Mouse (Mus musculus) adrenal gland (tissue): Measurements from ENCODE around the gene Klhl3.

Source experiments
- intact Hi-C: fragments of 180-260 bp; cut with DNase I; formaldehyde crosslinking; loops from one replicate; pipeline ENCODE4 v1.15.1; 2025

The Klhl3 gene

GRCm38 (mm10) chr13:58126862-58127765 is 13.7 kb upstream of the Klhl3 start:
- intact Hi-C loops = no loop called here

DNA sequence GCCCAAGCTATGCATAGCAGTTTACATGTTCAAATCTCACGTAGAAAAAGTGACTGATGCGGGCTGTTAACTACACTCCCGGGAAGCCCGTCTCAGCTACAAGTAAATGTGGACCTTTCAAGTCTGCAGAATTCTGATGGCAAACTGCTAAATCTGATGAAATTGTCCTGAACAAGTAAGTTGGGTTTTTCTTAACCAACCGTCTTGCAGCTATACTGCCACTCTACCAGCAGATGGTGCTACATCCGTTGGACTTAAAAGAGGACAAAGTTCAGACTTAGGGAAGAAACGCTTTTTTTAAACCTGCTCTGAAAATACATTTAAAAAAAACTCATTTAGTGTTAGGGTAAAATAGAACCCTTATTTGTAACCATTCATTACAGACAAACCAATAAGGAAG is 12.7 kb upstream of the Klhl3 start:
- intact Hi-C loops = no loop called here

- intact Hi-C loops = no loop called here
Measured at GRCm38 (mm10) chr13:58124989-58125388, 11.6 kb upstream of the Klhl3 start.

DNA sequence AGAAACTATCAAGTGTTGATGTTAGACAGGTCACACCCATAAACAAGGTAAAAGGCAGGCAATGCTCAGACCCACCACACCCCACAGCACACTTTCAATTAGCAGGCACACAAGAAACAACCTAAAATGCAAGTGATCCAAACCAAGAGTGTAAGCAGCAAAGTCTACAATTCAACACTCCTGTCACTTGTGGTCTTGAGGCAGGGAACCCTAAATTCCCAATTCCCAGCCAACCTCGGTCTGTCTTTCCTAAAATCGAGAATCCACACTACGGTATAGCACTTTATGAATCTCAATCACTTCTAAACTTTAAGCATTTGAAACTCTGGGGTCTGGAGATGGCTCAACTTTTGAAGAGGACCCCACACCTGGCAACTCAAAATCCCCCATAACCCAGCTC is 10.9 kb upstream of the Klhl3 start:
- intact Hi-C loops = no loop called here

GRCm38 (mm10) chr13:58123381-58123780 is 10.0 kb upstream of the Klhl3 start:
- intact Hi-C loops = no loop called here

GRCm38 (mm10) chr13:58122786-58123297 is 9.4 kb upstream of the Klhl3 start:
- intact Hi-C loops = no loop called here

DNA sequence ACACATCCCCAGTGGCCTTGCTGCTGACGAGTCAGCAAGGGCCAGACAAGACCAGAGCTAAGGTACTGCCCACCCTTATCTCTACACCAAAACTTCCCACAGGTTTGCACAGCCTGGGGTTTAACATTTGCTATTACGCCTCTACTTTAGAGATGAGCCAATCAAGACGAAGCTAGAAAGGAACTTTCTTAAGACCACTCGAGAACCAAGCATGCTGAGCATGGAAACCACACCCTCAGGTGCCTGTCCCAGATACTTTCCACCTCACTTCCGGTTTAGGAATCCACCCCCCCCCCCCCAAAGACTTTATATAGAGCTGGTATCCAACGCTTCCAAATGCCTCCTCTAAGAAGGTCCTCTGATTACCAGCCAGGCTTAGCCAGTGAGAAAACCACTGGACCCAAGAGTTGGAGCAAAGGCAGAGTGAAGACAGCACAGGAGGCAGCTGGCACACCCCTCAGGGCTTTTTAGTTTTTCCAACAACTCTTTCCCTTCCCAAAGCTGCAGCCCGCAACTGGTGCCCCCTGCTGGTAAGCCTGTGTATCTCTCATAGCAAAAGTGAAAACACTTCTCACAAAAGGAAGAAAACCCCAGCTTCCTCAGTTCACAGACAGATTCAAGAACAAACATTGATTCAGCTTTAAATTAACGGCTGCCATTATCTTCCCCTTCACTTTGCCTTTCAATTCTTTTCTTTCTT is 4.1 kb upstream of the Klhl3 start:
- intact Hi-C loops = loop anchor here (2.0 kb wide), 1 partner anchor 105 kb away; no protein-coding TSS in a partner anchor

GRCm38 (mm10) chr13:58116801-58117200 is 3.4 kb upstream of the Klhl3 start:
- intact Hi-C loops = loop anchor here (2.0 kb wide), 1 partner anchor 104 kb away; no protein-coding TSS in a partner anchor

DNA sequence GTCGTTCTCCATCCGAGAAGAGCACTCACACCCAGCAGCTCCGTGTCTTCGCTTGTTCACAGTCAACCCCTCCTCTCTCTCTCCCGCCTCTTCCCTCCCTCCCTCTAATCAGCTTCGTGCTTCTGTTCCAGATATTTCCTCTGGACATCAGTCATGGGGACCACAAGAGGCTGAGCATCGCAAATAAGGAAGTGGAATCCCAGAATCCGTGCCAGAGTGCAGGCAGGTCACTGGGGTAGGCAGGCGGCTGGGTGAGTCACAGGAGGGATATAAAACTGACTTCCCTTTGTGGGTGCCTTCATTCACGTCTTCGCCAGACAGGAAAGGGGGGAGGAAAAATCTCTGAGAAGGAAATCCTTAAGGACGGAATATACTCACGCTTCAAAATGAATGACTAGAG is 1.8 kb upstream of the Klhl3 start:
- intact Hi-C loops = no loop called here

DNA sequence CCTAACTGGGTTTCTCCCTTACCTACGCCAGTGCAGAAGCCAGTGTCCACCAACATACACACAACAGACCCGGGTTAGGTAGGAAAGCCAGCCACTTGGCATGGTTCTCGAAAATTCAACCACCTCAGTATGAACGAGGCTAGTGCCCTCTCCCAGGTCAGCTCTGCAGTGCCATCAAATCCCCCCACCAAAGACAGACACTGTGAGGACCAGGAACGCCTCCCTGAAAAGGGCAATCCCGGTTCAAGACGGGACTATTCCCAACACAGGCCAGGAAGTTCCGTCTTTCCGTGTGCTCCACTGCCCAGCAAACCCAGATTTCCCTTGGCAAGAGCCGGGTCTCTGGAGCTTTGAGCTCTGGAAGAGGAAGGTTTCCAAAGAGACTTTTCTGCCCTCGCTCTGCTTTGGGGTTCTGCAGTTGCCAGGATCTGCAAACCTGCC is 771 bp downstream of the Klhl3 start:
- intact Hi-C loops = loop anchor here (5.0 kb wide), 2 partner anchors 45 to 80 kb away; no protein-coding TSS in a partner anchor

GRCm38 (mm10) chr13:58112191-58112590 is 1.2 kb downstream of the Klhl3 start:
- intact Hi-C loops = loop anchor here (5.0 kb wide), 2 partner anchors 45 to 80 kb away; no protein-coding TSS in a partner anchor

GRCm38 (mm10) chr13:58111306-58111705 is 2.1 kb downstream of the Klhl3 start:
- intact Hi-C loops = loop anchor here (5.0 kb wide), 2 partner anchors 44 to 79 kb away; no protein-coding TSS in a partner anchor

- intact Hi-C loops = no loop called here
Measured at GRCm38 (mm10) chr13:58090643-58091042, 22.7 kb downstream of the Klhl3 start.

GRCm38 (mm10) chr13:58084396-58084795 is 29.0 kb downstream of the Klhl3 start:
- intact Hi-C loops = no loop called here

DNA sequence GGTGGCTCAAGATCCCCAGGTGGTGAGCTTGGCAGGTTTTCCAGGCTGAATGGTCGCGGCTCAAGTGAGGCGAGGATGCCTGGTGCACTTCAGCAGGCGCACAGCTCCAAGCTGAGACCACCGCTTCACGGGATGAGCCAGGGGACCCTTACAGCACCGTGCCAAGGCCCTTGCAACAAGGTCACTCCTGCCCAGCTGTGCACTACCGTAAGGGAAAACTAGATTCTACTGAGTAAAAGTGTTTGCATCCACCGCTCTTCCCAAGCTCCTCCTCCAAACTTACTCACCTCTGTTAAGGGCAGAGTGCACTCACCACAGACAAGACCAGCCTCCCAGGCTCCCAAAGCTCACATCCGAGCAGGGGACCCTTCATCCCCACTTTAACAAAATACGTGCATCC is 29.9 kb downstream of the Klhl3 start:
- intact Hi-C loops = no loop called here

- intact Hi-C loops = no loop called here
Measured at GRCm38 (mm10) chr13:58083048-58083447, 30.3 kb downstream of the Klhl3 start.

DNA sequence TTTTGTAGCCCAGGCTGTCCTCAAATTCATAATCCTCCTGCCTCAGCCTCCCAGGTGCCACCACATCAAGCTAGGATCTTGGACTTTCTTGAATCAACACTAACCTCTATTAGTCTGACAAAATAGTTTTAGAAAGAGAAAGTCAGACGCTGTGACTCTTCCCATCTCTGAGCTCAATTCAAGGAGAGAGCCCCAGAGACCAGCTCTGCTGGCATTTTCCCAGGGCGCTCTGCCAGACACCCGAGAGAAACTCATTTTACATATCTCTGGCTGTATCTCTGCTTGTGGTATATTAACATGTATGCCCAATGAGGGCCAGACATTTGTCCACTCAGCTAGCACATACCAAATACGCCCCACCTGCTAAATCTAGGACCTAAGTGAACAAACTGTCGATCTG is 35.0 kb downstream of the Klhl3 start:
- intact Hi-C loops = no loop called here

DNA sequence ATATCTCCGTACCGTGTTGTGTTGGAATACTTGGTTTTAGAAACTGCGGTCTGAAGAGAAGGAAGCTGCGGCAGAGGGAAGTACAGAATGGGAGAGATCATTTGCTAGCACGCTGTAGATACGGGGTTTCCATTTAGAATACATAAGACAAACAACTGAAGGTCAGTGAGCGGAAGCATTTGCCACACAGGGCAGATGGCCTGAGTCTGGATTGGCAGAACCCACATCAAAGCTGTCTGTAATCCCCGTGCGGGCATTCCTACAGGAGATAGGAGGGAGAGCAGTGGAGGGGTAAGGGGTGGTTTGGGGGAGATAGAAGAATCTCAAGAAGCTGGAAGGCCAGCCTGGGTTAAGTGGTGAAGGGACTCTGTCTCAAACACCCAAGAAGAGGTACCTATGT is 38.5 kb downstream of the Klhl3 start:
- intact Hi-C loops = no loop called here

GRCm38 (mm10) chr13:58074466-58074865 is 38.9 kb downstream of the Klhl3 start:
- intact Hi-C loops = no loop called here

DNA sequence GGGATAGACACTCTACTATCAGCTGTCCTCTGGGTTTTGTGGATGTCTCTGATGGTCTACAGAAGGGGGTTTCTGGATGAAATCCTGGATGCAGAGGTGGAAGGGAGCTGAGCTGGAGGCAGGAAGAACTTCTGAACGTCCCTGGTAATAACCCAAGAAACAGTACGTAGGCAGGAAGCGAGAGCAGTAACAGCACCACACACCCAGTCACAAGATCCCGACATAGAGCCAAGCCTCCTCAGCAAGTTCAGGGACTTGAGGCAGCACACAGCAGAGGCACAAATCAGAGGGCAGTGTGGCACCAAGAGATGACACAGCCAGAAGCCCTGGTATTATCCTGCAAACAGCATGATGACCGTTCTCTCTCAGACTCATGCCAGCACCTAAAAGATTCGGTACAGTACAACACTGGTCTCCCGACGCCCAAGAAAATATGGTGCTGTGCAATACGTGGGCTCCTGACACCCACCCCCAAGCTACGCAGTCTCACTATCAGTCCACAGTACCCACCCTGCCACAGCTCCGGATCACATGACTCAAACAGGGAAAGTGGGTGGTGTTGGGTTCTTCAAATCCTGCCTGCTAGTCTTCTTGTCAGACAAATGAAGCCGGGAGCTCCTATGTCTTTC is 40.0 kb downstream of the Klhl3 start:
- intact Hi-C loops = no loop called here

DNA sequence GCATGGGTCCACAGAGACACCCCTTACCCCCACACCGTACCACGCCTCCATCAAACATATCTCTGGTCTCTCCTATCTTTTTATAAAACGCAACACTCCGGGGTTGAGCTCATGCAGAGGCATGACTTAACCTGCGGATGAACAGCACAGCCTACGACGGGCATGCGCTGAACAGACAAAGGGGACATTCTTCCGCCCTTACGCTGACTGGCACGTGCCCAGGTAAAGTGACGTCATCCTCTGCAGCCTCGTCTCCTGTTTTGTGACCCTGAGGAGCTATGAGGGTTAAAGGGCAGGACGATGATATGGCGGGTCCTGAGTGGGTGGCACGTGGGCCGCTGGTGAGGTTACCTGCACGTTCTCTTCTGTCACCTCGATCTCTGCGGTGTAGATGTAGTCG is 42.2 kb downstream of the Klhl3 start:
- intact Hi-C loops = no loop called here
